In genomic region chr10:122797955-122798354, GRCm38 (mm10) we compare ENCODE assay signal across 13 mouse cellular contexts.
DNase-seq lines count a peak whose midpoint lies in the region; ATAC-seq and TF ChIP-seq lines count a peak whose summit lies in the region.
"Had no signal": no experiment of that assay in that cellular context is flagged by ENCODE, and none has a peak within 500 bp of the region (broad histone marks: within the 10 kb centered on the region; RNA-seq: fewer than 3 reads in every experiment).

No protein-coding gene starts in this region.

- TF ChIP-seq CTCF in kidney, postnatal 0 days (IDR thresholded peaks at IDR 0.05; ENCODE audit: low read depth): peak; percentile 68
- TF ChIP-seq CTCF in thymus, adult 2 months (IDR thresholded peaks at IDR 0.05; ENCODE audit: borderline replicate concordance, control insufficient read depth, extremely low read depth, insufficient read depth, low read length, poor library complexity): peak; percentile 51; the same call in 1 of the 2 replicates

- no peaks in the 10 kb centered on the region for H3K4me1 ChIP-seq in kidney, postnatal 0 days (replicated peaks; ENCODE audit: insufficient read depth, low read length)
- H3K4me1 ChIP-seq in thymus, adult 2 months (replicated peaks; ENCODE audit: control insufficient read depth, insufficient read depth, low read length): peaks cover 49% of the 10 kb centered on the region
- H3K4me1 ChIP-seq: embryonic facial prominence, embryonic 12.5 days had no signal

- TF ChIP-seq POLR2A in thymus, adult 2 months (IDR thresholded peaks at IDR 0.05; ENCODE audit: control insufficient read depth, extremely low read depth, insufficient read depth, low read length, poor library complexity): no peak

- ATAC-seq in kidney, postnatal 0 days (replicated peaks; ENCODE audit: low FRiP score, low read depth): no peak

- H3K27me3 ChIP-seq in kidney, postnatal 0 days (ENCODE audit: insufficient read depth, low read length): no peaks in the 10 kb centered on the region
- H3K27me3 ChIP-seq in thymus, adult 2 months (ENCODE audit: control insufficient read depth, insufficient read depth, low read length): no peaks in the 10 kb centered on the region
- H3K27me3 ChIP-seq: embryonic facial prominence, embryonic 12.5 days had no signal

- H3K9ac ChIP-seq in kidney, postnatal 0 days (ENCODE audit: low read depth, low read length): no peak overlapping the region
- H3K9ac ChIP-seq: embryonic facial prominence, embryonic 12.5 days; hindbrain, embryonic 14.5 days had no signal

- DNase-seq in kidney, postnatal 0 days (ENCODE audit: low spot score): no peak
- DNase-seq in kidney, adult 11 months: no peak
- DNase-seq in thymus, adult 2 months: peak; percentile 29
- DNase-seq in thymus, postnatal 4 days: no peak
- peak; percentile 71 for DNase-seq in ZHBTc4 (ENCODE audit: low read depth, low spot score)
- DNase-seq in c-Kit-positive CD71-positive TER-119-positive erythroid progenitor cells, embryonic 14.5 days (ENCODE audit: low spot score): no peak
- DNase-seq in adipocyte (ENCODE audit: low spot score): no peak
- no peak for DNase-seq in frontal cortex, postnatal 36 days (ENCODE audit: low spot score in 2 of 2)

- no peak overlapping the region for H3K27ac ChIP-seq in kidney, postnatal 0 days
- H3K27ac ChIP-seq in thymus, adult 2 months (ENCODE audit: control insufficient read depth, insufficient read depth, low read length): no peak overlapping the region
- H3K27ac ChIP-seq: embryonic facial prominence, embryonic 12.5 days; hindbrain, embryonic 14.5 days; macrophage had no signal

- H3K9me3 ChIP-seq in kidney, postnatal 0 days (replicated peaks; ENCODE audit: low read length): no peaks in the 10 kb centered on the region
- H3K9me3 ChIP-seq: embryonic facial prominence, embryonic 12.5 days had no signal

- no peak overlapping the region for H3K4me3 ChIP-seq in kidney, postnatal 0 days (replicated peaks; ENCODE audit: low read depth, low read length)
- no peak overlapping the region for H3K4me3 ChIP-seq in thymus, adult 2 months (ENCODE audit: control insufficient read depth, insufficient read depth, low read length)
- H3K4me3 ChIP-seq: embryonic facial prominence, embryonic 12.5 days; myocyte had no signal

- no peaks in the 10 kb centered on the region for H3K36me3 ChIP-seq in kidney, postnatal 0 days (ENCODE audit: insufficient read depth, low read length)
- H3K36me3 ChIP-seq in thymus, adult 2 months (ENCODE audit: control insufficient read depth, insufficient read depth, low read length): peaks cover 6% of the 10 kb centered on the region; the same call in 1 of the 2 replicates
- H3K36me3 ChIP-seq: embryonic facial prominence, embryonic 12.5 days had no signal

- no peak overlapping the region for H3K4me2 ChIP-seq in kidney, postnatal 0 days (ENCODE audit: low read length)
- H3K4me2 ChIP-seq: embryonic facial prominence, embryonic 12.5 days; heart, embryonic 11.5 days; hindbrain, embryonic 14.5 days had no signal

- 71% methylated on average over 6 of the region's 6 CpGs for whole genome bisulfite sequencing in kidney, postnatal 0 days
- 94% methylated on average over 6 of the region's 6 CpGs for WGBS in thymus, adult 2 months

Comparison
In these comparisons a context has a peak if more than half of its experiments do, and no peak if none do; other contexts are left out.
1. DNase-seq: peak in thymus, adult 2 months (single experiment) and ZHBTc4 (single experiment); none in kidney, postnatal 0 days (single experiment), kidney, adult 11 months (single experiment), thymus, postnatal 4 days (single experiment), c-Kit-positive CD71-positive TER-119-positive erythroid progenitor cells, embryonic 14.5 days (single experiment), adipocyte (single experiment) and frontal cortex, postnatal 36 days (0 of 2).